ENCODE assay signal across 20 mouse cellular contexts in the genomic region with DNA sequence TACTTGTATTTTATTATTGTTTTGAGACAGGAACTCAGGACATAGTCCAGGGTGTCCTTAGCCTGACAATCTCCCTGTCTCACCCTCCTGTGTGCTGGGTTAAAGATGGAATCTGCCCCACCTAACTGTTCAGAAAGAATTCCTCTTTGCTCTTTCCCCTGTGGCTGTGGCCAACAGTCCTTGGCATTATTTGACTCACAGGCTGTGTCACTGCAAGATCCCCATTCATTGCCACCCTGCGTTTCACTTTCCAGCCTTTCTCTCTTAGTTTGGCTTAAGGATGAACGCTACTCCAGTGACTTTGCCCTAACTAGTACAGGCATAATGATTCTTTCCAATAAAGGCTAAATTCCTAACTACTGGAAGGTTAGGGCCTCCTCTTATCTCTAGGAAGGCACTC.
"Had no signal": no experiment of that assay in that cellular context is flagged by ENCODE, and none has a peak within 500 bp of the region (broad histone marks: within the 10 kb centered on the region; RNA-seq: fewer than 3 reads in every experiment).

No protein-coding gene starts in this region.

- H3K27ac ChIP-seq: lung, embryonic 15.5 days; macrophage; midbrain, embryonic 13.5 days; midbrain, embryonic 15.5 days; neural tube, embryonic 12.5 days; stomach, embryonic 15.5 days; stomach, postnatal 0 days had no signal

- H3K36me3 ChIP-seq: lung, embryonic 15.5 days; midbrain, embryonic 13.5 days; midbrain, embryonic 15.5 days; neural tube, embryonic 12.5 days; stomach, embryonic 15.5 days had no signal

- DNase-seq: lung, adult 2 months; lung, postnatal 14 days; lung, postnatal 36 days; retina, postnatal 1 day; right cerebral cortex, adult 18-20 months; right cerebral cortex, postnatal 25 days; right cerebral cortex, postnatal 4 days; thymus, adult 2 months; thymus, postnatal 25 days; thymus, postnatal 4 days had no signal

- H3K4me2 ChIP-seq: lung, embryonic 15.5 days; midbrain, embryonic 11.5 days; midbrain, embryonic 13.5 days; midbrain, embryonic 15.5 days; neural tube, embryonic 12.5 days; stomach, embryonic 15.5 days had no signal

- H3K4me1 ChIP-seq: lung, embryonic 15.5 days; midbrain, embryonic 13.5 days; midbrain, embryonic 15.5 days; neural tube, embryonic 12.5 days; stomach, embryonic 15.5 days had no signal

- H3K27me3 ChIP-seq: lung, embryonic 15.5 days; megakaryocyte, embryonic 14.5 days; midbrain, embryonic 13.5 days; midbrain, embryonic 15.5 days; neural tube, embryonic 12.5 days; stomach, embryonic 15.5 days had no signal

- H3K4me3 ChIP-seq: lung, embryonic 15.5 days; megakaryocyte, embryonic 14.5 days; midbrain, embryonic 13.5 days; midbrain, embryonic 15.5 days; neural tube, embryonic 12.5 days; stomach, embryonic 15.5 days had no signal

- ATAC-seq: lung, postnatal 0 days; midbrain, embryonic 13.5 days; midbrain, embryonic 15.5 days had no signal

- H3K9ac ChIP-seq: lung, embryonic 15.5 days; midbrain, embryonic 13.5 days; midbrain, embryonic 15.5 days; neural tube, embryonic 12.5 days; stomach, embryonic 15.5 days had no signal

- H3K9me3 ChIP-seq: lung, embryonic 15.5 days; midbrain, embryonic 13.5 days; midbrain, embryonic 15.5 days; neural tube, embryonic 12.5 days; stomach, embryonic 15.5 days had no signal
